Mouse (Mus musculus): ENCODE results near the gene Smad6.

GRCm38 (mm10) chr9:64022562-64023366 is 905 bp upstream of the Smad6 start:
- TF ChIP-seq POLR2A (IDR thresholded peaks at IDR 0.05; ENCODE audit: borderline replicate concordance, insufficient read depth, low read length) = no peak
- no peak for TF ChIP-seq CTCF (IDR thresholded peaks at IDR 0.05; ENCODE audit: borderline replicate concordance, insufficient read depth, low read depth, low read length)
